Mouse (Mus musculus): ENCODE measurements at regions not wholly inside any gene's neighbourhood (a gene's known extent, or its start where the extent isn't known, plus 50 kb on each side); places are given as distances from the start of the nearest gene placed in this dataset.

- DNase-seq = no peak
- intact Hi-C loops (cut with DNase I) = no loop called here
Observed at GRCm38 (mm10) chr1:128983411-128983810, 289.7 kb upstream of the Thsd7b start.

GRCm38 (mm10) chr1:128975586-128975985, 297.5 kb upstream of the Thsd7b start:
- intact Hi-C loops (cut with DNase I) = no loop called here
- no peak for DNase-seq

GRCm38 (mm10) chr1:128951436-128951835, 321.7 kb upstream of the Thsd7b start:
- intact Hi-C loops (cut with DNase I) = no loop called here
- DNase-seq = no peak

GRCm38 (mm10) chr1:128950512-128950911, 322.6 kb upstream of the Thsd7b start:
- no peak for DNase-seq
- intact Hi-C loops (cut with DNase I) = no loop called here

- DNase-seq = no peak
- intact Hi-C loops (cut with DNase I) = no loop called here
Observed at GRCm38 (mm10) chr1:128914811-128915210, 322.7 kb upstream of the Cxcr4 start.

- intact Hi-C loops (cut with DNase I) = no loop called here
Observed at GRCm38 (mm10) chr1:128912532-128912931, 320.4 kb upstream of the Cxcr4 start.

GRCm38 (mm10) chr1:128907566-128907965, 315.5 kb upstream of the Cxcr4 start:
- intact Hi-C loops (cut with DNase I) = no loop called here
- DNase-seq = no peak

More at GRCm38 (mm10) chr1:128912532-128912931, 320.4 kb upstream of the Cxcr4 start:
- DNase-seq = no peak

DNA sequence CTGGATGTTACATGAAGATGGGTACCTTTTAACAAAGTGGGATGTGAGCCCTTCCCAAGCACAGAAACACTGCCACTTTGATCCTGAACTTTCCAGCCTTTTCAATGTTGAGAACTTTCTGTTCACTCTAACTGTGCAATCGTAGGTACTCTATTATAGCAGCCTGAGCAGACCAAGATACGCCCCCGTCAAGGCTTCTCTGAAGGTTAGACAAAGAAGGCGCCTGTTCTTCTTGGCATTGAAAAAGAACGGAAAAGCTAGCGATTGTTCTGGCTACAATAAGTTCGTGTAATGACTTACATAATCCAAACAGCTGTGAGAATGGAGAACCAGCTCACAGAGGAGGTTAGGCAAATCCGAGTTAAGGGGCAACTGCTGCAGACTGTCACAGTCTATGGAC, 305.9 kb upstream of the Cxcr4 start:
- DNase-seq = no peak
- intact Hi-C loops (cut with DNase I) = no loop called here

- intact Hi-C loops (cut with DNase I) = no loop called here
- no peak for DNase-seq
Observed at GRCm38 (mm10) chr1:128894546-128894945, 302.5 kb upstream of the Cxcr4 start.

GRCm38 (mm10) chr1:128878291-128878690, 286.2 kb upstream of the Cxcr4 start:
- no peak for DNase-seq
- intact Hi-C loops (cut with DNase I) = loop anchor here (10.0 kb wide), 3 partner anchors 197 to 1477 kb away; no protein-coding TSS in a partner anchor

DNA sequence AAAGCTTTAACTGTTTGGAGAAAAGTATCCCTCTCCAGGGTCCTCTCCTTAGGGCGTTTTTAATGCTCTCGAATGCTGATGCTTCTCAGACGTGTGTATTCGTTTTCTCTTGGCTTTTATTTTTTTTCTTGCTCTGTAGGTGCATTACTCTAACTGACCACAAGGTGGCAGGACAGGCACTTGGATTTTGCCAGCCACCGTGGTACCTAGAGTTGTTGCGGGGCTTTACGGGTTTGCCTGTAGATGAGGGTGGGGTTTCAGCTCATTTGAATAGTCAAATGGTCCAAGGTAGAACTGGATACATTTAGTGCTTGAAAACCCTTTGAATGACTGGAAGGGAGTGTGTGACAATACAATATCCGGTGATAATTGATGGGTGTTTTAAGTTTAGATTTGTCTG, 283.2 kb upstream of the Cxcr4 start:
- no peak for DNase-seq
- intact Hi-C loops (cut with DNase I) = loop anchor here (10.0 kb wide), 3 partner anchors 200 to 1480 kb away; no protein-coding TSS in a partner anchor

GRCm38 (mm10) chr1:128874190-128874589, 282.1 kb upstream of the Cxcr4 start:
- intact Hi-C loops (cut with DNase I) = loop anchor here (10.0 kb wide), 3 partner anchors 201 to 1481 kb away; no protein-coding TSS in a partner anchor
- DNase-seq = no peak

- DNase-seq = no peak
- intact Hi-C loops (cut with DNase I) = no loop called here
Observed at GRCm38 (mm10) chr1:128868761-128869160, 276.7 kb upstream of the Cxcr4 start.

GRCm38 (mm10) chr1:128860537-128860936, 268.4 kb upstream of the Cxcr4 start:
- intact Hi-C loops (cut with DNase I) = no loop called here
- no peak for DNase-seq

DNA sequence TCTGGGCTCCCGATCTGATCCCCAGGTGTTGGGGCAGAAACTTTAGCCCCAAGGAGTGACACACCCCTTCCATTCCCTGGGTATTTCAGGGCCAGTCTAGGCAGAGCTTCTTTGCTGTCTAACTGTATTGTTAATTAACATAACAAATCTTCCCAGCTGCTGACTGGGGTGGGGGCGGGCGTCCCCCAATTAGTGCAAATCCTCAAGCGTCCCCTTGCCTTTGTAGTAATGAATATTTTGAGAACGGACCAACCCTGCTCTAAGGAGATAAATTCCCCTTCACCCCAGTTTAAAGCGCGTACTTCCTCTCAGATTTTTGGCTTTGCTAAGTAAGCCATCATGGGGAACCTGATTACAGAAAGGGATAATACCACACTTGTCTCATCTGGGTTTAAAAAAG, 268.0 kb upstream of the Cxcr4 start:
- no peak for DNase-seq
- intact Hi-C loops (cut with DNase I) = no loop called here

- DNase-seq = no peak
- intact Hi-C loops (cut with DNase I) = no loop called here
Observed at GRCm38 (mm10) chr1:128858661-128859060, 266.6 kb upstream of the Cxcr4 start.

DNA sequence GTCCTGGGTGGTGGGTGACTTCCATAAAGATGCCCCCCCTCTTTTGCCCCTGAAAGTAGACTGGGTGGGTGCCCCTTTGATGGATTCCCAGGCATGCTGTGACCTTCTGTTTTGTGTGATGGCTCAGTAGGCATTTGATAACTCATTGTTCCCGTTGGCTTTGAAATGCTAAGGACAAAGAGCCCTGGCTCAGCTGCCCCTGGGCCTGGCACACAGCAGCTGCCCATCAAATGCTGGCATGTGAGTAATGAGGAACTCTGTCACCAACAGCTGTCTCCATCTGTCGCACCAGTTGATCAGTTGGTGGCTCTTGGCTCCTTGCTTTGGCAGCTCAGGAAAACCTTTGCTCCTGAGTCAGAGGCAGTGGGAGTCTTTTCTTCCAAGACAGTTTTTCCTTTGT, 264.8 kb upstream of the Cxcr4 start:
- intact Hi-C loops (cut with DNase I) = no loop called here
- DNase-seq = no peak

DNA sequence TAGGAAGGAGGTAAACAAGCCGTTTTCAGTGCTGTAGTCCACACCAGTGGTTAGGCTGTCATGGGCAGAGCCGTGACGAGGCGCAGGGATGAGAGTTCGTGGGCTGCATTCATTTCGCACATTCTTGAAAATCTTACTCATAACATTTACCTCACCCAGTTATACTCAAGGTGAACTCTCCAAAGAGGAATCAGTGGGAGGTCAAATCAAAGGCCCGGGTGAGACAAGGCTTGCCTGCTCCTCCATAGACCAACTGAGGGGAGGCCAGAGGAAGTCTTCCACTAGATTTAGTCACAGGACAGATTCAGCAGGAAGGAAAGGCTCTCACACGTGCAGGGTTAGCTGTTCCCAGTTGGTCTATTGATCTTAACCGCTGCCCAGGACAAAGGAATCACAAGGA, 262.6 kb upstream of the Cxcr4 start:
- intact Hi-C loops (cut with DNase I) = no loop called here
- DNase-seq = no peak

GRCm38 (mm10) chr1:128853286-128853685, 261.2 kb upstream of the Cxcr4 start:
- intact Hi-C loops (cut with DNase I) = no loop called here
- DNase-seq = no peak

- no peak for DNase-seq
- intact Hi-C loops (cut with DNase I) = loop anchor here (10.0 kb wide), 1 partner anchor 553 kb away; no protein-coding TSS in a partner anchor
Observed at GRCm38 (mm10) chr1:128837361-128837760, 245.3 kb upstream of the Cxcr4 start.

- DNase-seq = no peak
- intact Hi-C loops (cut with DNase I) = loop anchor here (10.0 kb wide), 1 partner anchor 551 kb away; no protein-coding TSS in a partner anchor
Observed at GRCm38 (mm10) chr1:128835510-128835909, 243.4 kb upstream of the Cxcr4 start.

DNA sequence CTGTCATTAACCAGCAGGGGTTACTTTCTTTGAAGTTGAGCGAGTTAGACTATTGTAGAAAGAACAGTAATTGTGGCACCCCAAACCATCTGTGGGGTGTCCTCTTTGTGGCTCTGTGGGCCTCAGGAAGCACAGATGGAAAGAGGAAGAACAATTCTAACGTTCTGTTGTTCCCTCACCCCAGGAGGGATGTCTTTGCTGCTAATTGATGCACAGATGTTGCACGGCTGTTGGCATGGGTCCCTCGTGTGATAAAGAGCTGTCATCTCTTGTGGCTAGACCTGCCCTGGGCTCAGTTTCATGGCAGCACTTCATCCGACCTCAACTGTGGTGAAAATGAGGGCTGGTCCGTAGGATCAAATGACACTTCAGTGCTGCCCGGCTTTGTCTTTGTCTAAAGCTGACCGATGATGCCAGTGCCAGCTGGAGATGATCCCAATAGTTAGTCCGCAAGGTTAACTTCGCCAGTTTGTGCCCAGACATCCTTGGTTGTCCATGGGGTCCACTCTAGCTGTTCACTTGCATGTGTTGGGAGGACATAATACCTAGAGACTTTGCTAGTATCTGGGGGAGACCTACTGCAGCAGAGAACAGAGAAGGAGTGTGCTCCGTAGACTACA, 241.1 kb upstream of the Cxcr4 start:
- intact Hi-C loops (cut with DNase I) = loop anchor here (5.0 to 10.0 kb wide), 2 partner anchors 241 to 548 kb away; partner anchors contain the start of gene Cxcr4
- DNase-seq = no peak

Measured in gastrocnemius, postnatal 36 days (tissue).